Mouse (Mus musculus) testis, adult 2 months (tissue): Measurements from ENCODE around the gene Zfp386.

Experiments
- CTCF ChIP-seq: fragments of 200-500 bp; IDR thresholded peaks from 2 replicates; pipeline ENCODE4 v1.5.1; 2012; ENCODE audit warnings: low read depth, mild to moderate bottlenecking, inconsistent platforms, low read length, moderate library complexity; ENCODE audit not compliant: control insufficient read depth, insufficient read depth, insufficient replicate concordance
- POLR2A ChIP-seq: fragments of 200-500 bp; IDR thresholded peaks from 2 replicates; pipeline ENCODE4 v1.6.1; 2012; ENCODE audit warnings: low read depth, mild to moderate bottlenecking, inconsistent platforms, low read length, moderate library complexity; ENCODE audit not compliant: control insufficient read depth

GRCm38 (mm10) chr12:116086951-116087600 is 39.6 kb downstream of the Zfp386 start:
- TF ChIP-seq CTCF = no peak
- no peak for TF ChIP-seq POLR2A
